Mouse (Mus musculus) adrenal gland, postnatal 14 days (tissue): ENCODE results near the gene Nup98. TPM values are rescaled to one million over a fixed set of nuclear protein-coding genes. Genes with fewer than 3 reads are reported as not detected.
A peak's percentile ranks its signal among the peaks of the same experiment; 100 is the strongest.

ENCODE experiments used
- DNase-seq: peaks from one replicate; pipeline ENCODE4 v3.0.0; 2021; ENCODE audit warnings: mixed read lengths
- total RNA-seq: library from RNA; stranded (reverse); gene quantifications from 2 replicates; pipeline ENCODE4 v1.2.3, GENCODE M21; 2021

Nup98 gene
- total RNA-seq, 1 experiment from 2014 or later: 61.3 TPM

GRCm38 (mm10) chr7:102117382-102117781 is 92.6 kb downstream of the Nup98 start:
- no peak for DNase-seq

- no peak for DNase-seq
Observed at GRCm38 (mm10) chr7:102116579-102117331, 93.2 kb downstream of the Nup98 start, which contains the start of gene Chrna10. Gene Chrna10, minus strand, starts transcription at chr7:102116828.

DNA sequence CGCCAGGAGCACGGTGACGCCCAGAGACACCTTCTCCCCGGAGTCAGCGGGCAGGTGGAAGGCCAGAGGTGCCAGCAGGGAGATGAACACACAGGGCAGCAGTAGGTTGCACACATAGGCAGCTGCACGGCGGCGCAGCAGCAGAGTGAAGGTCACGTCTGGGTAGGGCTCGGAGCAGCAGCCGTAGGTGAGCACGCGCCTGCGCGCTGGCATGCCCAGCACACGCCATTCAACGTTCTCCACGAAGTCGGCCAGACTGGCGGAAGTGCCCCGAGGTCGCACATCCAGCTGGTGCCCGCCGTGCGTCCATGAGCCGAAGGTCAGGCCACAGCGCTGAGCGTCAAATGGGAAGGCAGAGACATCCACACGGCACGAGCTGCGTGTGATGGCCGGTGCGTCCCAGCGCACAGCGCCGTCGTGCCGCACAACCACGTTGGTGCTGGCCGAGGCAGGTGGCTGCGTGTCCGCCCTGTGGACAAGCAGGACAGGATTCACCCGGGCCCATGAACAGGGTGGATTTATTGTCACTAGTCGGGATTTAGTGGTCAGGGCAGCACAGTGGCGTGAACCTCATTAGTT is 96.7 kb downstream of the Nup98 start:
- peak; percentile 49 for DNase-seq

DNA sequence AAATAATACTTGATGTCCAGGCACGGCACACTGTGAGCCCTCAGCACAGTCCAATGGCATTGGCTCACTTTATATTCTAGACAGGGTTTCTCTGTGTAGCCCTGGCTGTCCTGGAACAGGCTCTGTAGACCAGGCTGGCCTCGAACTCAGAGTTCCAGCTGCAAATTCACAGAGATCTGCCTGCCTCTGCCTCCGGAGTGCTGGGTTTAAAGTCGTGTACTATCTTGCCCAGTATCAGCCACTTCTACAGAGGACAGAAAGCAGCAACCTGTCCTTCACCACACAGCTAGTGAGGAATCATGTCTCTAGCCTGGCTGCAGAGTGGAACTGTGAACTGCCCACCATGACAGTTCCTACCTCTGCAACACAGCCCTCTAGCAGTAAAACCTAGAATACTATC is 100.2 kb downstream of the Nup98 start:
- DNase-seq: no peak

GRCm38 (mm10) chr7:102109171-102109570 is 100.8 kb downstream of the Nup98 start, which contains the start of gene Art5:
Gene Art5, minus strand, starts transcription at chr7:102109489.
- DNase-seq: no peak

GRCm38 (mm10) chr7:102108206-102108605 is 101.8 kb downstream of the Nup98 start:
- no peak for DNase-seq

- DNase-seq: peak; percentile 27
Observed at GRCm38 (mm10) chr7:102106700-102107141, 103.3 kb downstream of the Nup98 start.

GRCm38 (mm10) chr7:102104126-102104525 is 105.8 kb downstream of the Nup98 start:
- DNase-seq: no peak

GRCm38 (mm10) chr7:102103555-102103954 is 106.4 kb downstream of the Nup98 start:
- no peak for DNase-seq

GRCm38 (mm10) chr7:102102696-102103095 is 107.3 kb downstream of the Nup98 start:
- peak; percentile 43 for DNase-seq

DNA sequence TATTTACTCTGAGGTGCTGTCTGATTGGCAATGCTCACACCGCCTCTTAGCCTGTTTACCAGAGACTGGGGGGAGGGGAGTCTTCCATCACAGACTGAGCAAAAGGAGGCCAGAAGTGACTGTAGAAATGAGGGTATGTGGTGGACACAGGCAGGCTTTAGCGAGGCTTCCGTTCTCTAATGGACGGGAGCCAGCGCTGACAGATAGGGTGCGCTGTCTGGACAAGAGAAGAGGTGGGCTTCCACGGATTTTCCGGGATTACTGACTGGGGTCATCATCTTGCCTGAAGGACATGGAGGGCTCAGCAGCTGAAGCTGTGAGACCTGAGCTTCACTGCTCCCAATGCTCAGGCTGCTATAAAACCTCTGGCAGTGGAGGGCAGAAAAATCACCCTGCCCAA is 107.7 kb downstream of the Nup98 start:
- no peak for DNase-seq

- no peak for DNase-seq
Observed at GRCm38 (mm10) chr7:102101487-102101886, 108.5 kb downstream of the Nup98 start, which contains the start of gene Art1. Gene Art1, plus strand, starts transcription at chr7:102101743.

- no peak for DNase-seq
Observed at GRCm38 (mm10) chr7:102100868-102101267, 109.1 kb downstream of the Nup98 start.

GRCm38 (mm10) chr7:102099760-102100661 is 110.0 kb downstream of the Nup98 start:
- DNase-seq: no peak

- no peak for DNase-seq
Observed at GRCm38 (mm10) chr7:102087336-102087735, 122.6 kb downstream of the Nup98 start.

DNA sequence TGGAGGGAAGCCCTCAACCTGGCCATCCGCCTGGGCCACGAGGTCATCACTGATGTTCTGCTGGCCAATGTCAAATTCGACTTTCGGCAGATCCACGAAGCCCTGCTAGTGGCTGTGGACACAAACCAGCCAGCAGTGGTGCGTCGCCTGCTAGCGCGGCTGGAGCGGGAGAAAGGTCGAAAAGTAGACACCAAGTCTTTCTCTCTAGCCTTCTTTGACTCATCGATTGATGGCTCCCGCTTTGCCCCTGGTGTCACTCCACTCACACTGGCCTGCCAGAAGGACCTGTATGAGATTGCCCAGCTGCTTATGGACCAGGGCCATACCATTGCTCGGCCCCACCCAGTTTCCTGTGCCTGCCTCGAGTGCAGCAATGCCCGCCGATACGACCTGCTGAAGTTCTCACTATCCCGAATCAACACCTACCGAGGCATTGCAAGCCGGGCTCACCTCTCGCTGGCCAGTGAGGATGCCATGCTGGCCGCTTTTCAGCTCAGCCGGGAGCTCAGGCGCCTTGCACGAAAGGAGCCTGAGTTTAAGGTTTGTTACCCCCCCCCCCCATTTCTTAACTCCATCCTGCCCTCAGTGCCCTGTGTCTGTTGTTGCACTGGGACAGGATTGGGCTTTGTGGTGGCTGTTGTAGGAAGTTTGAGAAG is 125.8 kb downstream of the Nup98 start:
- no peak for DNase-seq

- no peak for DNase-seq
Observed at GRCm38 (mm10) chr7:102082816-102083215, 127.2 kb downstream of the Nup98 start, which contains the start of gene Trpc2. Gene Trpc2, plus strand, starts transcription at chr7:102083116.

- DNase-seq: no peak
Observed at GRCm38 (mm10) chr7:102081784-102082183, 128.2 kb downstream of the Nup98 start.

DNA sequence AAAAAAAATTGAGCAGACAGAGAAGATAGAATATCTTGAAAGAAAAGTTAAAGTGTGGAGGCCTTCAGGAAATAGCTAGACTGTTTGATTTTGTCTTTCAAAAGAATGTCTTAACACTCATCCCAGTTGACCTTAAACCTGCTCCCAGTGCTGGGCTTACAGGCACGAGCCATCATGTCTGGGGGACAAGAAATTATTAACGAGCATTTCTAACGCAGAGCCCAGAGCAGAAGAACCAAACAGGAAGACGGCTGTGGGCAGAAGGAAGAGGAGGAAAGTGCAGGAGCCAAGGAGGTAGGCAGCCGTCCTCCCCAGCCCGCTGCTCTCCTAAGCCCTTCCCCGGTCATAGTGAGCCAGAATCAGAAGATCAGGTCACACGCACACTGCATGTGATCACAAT is 129.7 kb downstream of the Nup98 start:
- DNase-seq: no peak

DNA sequence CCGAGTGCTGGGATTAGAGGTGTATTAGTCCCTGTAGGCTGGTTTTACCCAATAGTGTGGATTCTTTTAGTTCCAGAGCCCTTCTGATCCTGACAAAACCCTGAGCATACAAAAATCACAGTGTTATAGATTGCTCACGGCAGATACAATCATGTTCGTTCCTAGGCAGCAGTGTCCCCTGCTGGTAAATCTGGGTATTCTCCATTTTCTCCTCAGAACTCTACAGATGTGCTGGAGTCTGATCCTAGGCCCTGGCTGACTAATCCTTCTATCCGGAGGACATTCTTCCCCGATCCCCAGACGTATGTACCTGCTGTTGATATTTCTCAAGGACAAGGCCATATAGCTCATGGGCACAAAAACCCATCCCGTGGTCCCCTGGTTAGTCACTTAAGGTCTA is 131.5 kb downstream of the Nup98 start:
- DNase-seq: peak; percentile 50

GRCm38 (mm10) chr7:102076714-102077296 is 133.2 kb downstream of the Nup98 start:
- DNase-seq: peak; percentile 43
